Mouse (Mus musculus) hindbrain, embryonic 16.5 days (tissue): ENCODE data around the gene Rtel1. TPM values are rescaled to one million over a fixed set of nuclear protein-coding genes. Genes with fewer than 3 reads are reported as not detected.

Experiments used
- ATAC-seq: fragments of 200-750 bp; cut with Nextera tagmentation; 2 replicates; pipeline ENCODE4 v1.8.0; 2017; ENCODE audit warnings: moderate TSS enrichment, moderate library complexity
- H3K27ac ChIP-seq: fragments of 300-500 bp; sonication (generic); 2 replicates; pipeline ENCODE4 v1.5.1; 2014; ENCODE audit warnings: low read depth, mild to moderate bottlenecking, control low read depth, low read length, moderate library complexity
- H3K27me3 ChIP-seq: fragments of 300-500 bp; sonication (generic); replicated peaks from 2 replicates; pipeline ENCODE4 v1.6.1; 2014; ENCODE audit warnings: low read length; ENCODE audit not compliant: control insufficient read depth, insufficient read depth
- H3K36me3 ChIP-seq: fragments of 300-500 bp; sonication (generic); 2 replicates; pipeline ENCODE4 v1.6.1; 2014; ENCODE audit warnings: mild to moderate bottlenecking, low read length, moderate library complexity, mixed read lengths; ENCODE audit not compliant: control insufficient read depth, insufficient read depth
- H3K4me1 ChIP-seq: fragments of 300-500 bp; sonication (generic); 2 replicates; pipeline ENCODE4 v1.6.1; 2014; ENCODE audit warnings: low read depth, low read length; ENCODE audit not compliant: control insufficient read depth, insufficient read depth
- H3K4me2 ChIP-seq: fragments of 300-500 bp; sonication (generic); 2 replicates; pipeline ENCODE4 v1.6.1; 2014; ENCODE audit warnings: mild to moderate bottlenecking, low read length, control low read depth, moderate library complexity
- H3K4me3 ChIP-seq: fragments of 300-500 bp; sonication (generic); 2 replicates; pipeline ENCODE4 v1.5.1; 2014; ENCODE audit warnings: mild to moderate bottlenecking, low read length, control low read depth, moderate library complexity
- H3K9ac ChIP-seq: fragments of 300-500 bp; sonication (generic); 2 replicates; pipeline ENCODE4 v1.6.1; 2014; ENCODE audit warnings: low read depth, mild to moderate bottlenecking, control low read depth, low read length, moderate library complexity
- H3K9me3 ChIP-seq: fragments of 300-500 bp; sonication (generic); 2 replicates; pipeline ENCODE4 v1.6.1; 2014; ENCODE audit warnings: mild to moderate bottlenecking, low read length, moderate library complexity; ENCODE audit not compliant: control insufficient read depth
- WGBS: fragments of 180-500 bp; shearing (Covaris S2); extraction: QIAGEN DNeasy Blood & Tissue Kit; methylation state at CpG from one replicate; pipeline ENCODE4 v1.1.7; 2014; 5-methylcytosine and 5-hydroxymethylcytosine counted together
- polyA plus RNA-seq: library from polyadenylated mRNA; unstranded; fragments of >200 nt; fragmentation: Nextera tagmentation; extraction: Ambion mirVana; gene quantifications from 2 replicates; pipeline ENCODE4 v1.2.1, GENCODE M21; 2015

Gene Rtel1
- 33.7 and 38.2 TPM in 2 replicates for polyA plus RNA-seq

GRCm38 (mm10) chr2:181319248-181320102 lies at the start of gene Rtel1:
Rtel1 (plus strand) TSS chr2:181319739.
- peak within 1 kb of the TSS; percentile 72 for H3K4me3 ChIP-seq
- peaks cover 11% of the 10 kb centered on the region for H3K4me1 ChIP-seq
- peaks cover 10% of the 10 kb centered on the region for H3K36me3 ChIP-seq
- H3K9me3 ChIP-seq = no peaks in the 10 kb centered on the region
- H3K27me3 ChIP-seq = no peaks in the 10 kb centered on the region
- peak within 1 kb of the TSS; percentile 70 for H3K4me2 ChIP-seq
- peak within 1 kb of the TSS; percentile 61 for H3K9ac ChIP-seq
- peak within 1 kb of the TSS; percentile 57 for H3K27ac ChIP-seq
- peak; percentile 93 for ATAC-seq
- WGBS = 5% methylated on average over 40 of the region's 40 CpGs

GRCm38 (mm10) chr2:181272092-181272491 lies 47.4 kb upstream of the Rtel1 start:
- no peak overlapping the region for H3K4me2 ChIP-seq
- no peak overlapping the region for H3K9ac ChIP-seq
- H3K36me3 ChIP-seq = peaks cover 19% of the 10 kb centered on the region
- no peaks in the 10 kb centered on the region for H3K9me3 ChIP-seq
- no peak overlapping the region for H3K27ac ChIP-seq
- H3K4me3 ChIP-seq = no peak overlapping the region
- H3K27me3 ChIP-seq = no peaks in the 10 kb centered on the region
- no peaks in the 10 kb centered on the region for H3K4me1 ChIP-seq
- WGBS = 93% methylated on average over 2 of the region's 2 CpGs
- ATAC-seq = no peak

GRCm38 (mm10) chr2:181273829-181274228 lies 45.7 kb upstream of the Rtel1 start:
- Histone ChIP-seq H3K4me1 (no peaks in the 10 kb centered on the region), H3K27me3 (no peaks in the 10 kb centered on the region), H3K9ac (no peak overlapping the region), H3K4me3 (no peak overlapping the region), H3K36me3 (peaks cover 20% of the 10 kb centered on the region), H3K4me2 (no peak overlapping the region), H3K27ac (no peak overlapping the region), H3K9me3 (no peaks in the 10 kb centered on the region)
- ATAC-seq = no peak
- WGBS = 99% methylated on average over 2 of the region's 2 CpGs

GRCm38 (mm10) chr2:181274639-181275038 lies 44.9 kb upstream of the Rtel1 start:
- H3K4me1 ChIP-seq = no peaks in the 10 kb centered on the region
- H3K9me3 ChIP-seq = no peaks in the 10 kb centered on the region
- H3K27ac ChIP-seq = no peak overlapping the region
- H3K4me3 ChIP-seq = no peak overlapping the region
- ATAC-seq = no peak
- WGBS = 80% methylated on average over 4 of the region's 4 CpGs
- H3K27me3 ChIP-seq = no peaks in the 10 kb centered on the region
- H3K9ac ChIP-seq = no peak overlapping the region
- H3K36me3 ChIP-seq = peaks cover 20% of the 10 kb centered on the region
- no peak overlapping the region for H3K4me2 ChIP-seq

GRCm38 (mm10) chr2:181276766-181277165 lies 42.8 kb upstream of the Rtel1 start:
- H3K4me3 ChIP-seq = no peak overlapping the region
- H3K9me3 ChIP-seq = no peaks in the 10 kb centered on the region
- no peak overlapping the region for H3K9ac ChIP-seq
- H3K36me3 ChIP-seq = peaks cover 20% of the 10 kb centered on the region
- H3K27me3 ChIP-seq = no peaks in the 10 kb centered on the region
- H3K4me2 ChIP-seq = no peak overlapping the region
- H3K27ac ChIP-seq = no peak overlapping the region
- 89% methylated on average over 1 of the region's 1 CpGs for WGBS
- no peaks in the 10 kb centered on the region for H3K4me1 ChIP-seq
- no peak for ATAC-seq

- Histone ChIP-seq H3K4me1 (no peaks in the 10 kb centered on the region), H3K4me2 (no peak overlapping the region), H3K4me3 (no peak overlapping the region), H3K36me3 (peaks cover 17% of the 10 kb centered on the region), H3K9me3 (no peaks in the 10 kb centered on the region), H3K9ac (no peak overlapping the region), H3K27me3 (no peaks in the 10 kb centered on the region), H3K27ac (no peak overlapping the region)
- ATAC-seq = no peak
- 86% methylated on average over 3 of the region's 3 CpGs for WGBS
Measured at GRCm38 (mm10) chr2:181277866-181278265, 41.7 kb upstream of the Rtel1 start.

GRCm38 (mm10) chr2:181279968-181280367 lies 39.6 kb upstream of the Rtel1 start:
- no peak overlapping the region for H3K27ac ChIP-seq
- no peak overlapping the region for H3K4me2 ChIP-seq
- WGBS = 59% methylated on average over 1 of the region's 1 CpGs
- no peak overlapping the region for H3K4me3 ChIP-seq
- no peak overlapping the region for H3K9ac ChIP-seq
- H3K36me3 ChIP-seq = peaks cover 11% of the 10 kb centered on the region
- ATAC-seq = no peak
- H3K9me3 ChIP-seq = no peaks in the 10 kb centered on the region
- H3K27me3 ChIP-seq = no peaks in the 10 kb centered on the region
- no peaks in the 10 kb centered on the region for H3K4me1 ChIP-seq

GRCm38 (mm10) chr2:181286629-181287337 lies 32.8 kb upstream of the Rtel1 start:
- H3K36me3 ChIP-seq = peaks cover 2% of the 10 kb centered on the region
- ATAC-seq = no peak
- peak overlapping the region; percentile 59 for H3K4me2 ChIP-seq
- no peaks in the 10 kb centered on the region for H3K9me3 ChIP-seq
- H3K27ac ChIP-seq = peak overlapping the region; percentile 96
- H3K27me3 ChIP-seq = no peaks in the 10 kb centered on the region
- H3K9ac ChIP-seq = peak overlapping the region; percentile 91
- H3K4me1 ChIP-seq = peaks cover 14% of the 10 kb centered on the region
- H3K4me3 ChIP-seq = peak overlapping the region; percentile 74
- 54% methylated on average over 6 of the region's 6 CpGs for WGBS

GRCm38 (mm10) chr2:181287338-181287957 lies 32.1 kb upstream of the Rtel1 start:
- ATAC-seq = peak; percentile 83
- Histone ChIP-seq H3K27ac (peak overlapping the region; percentile 96), H3K4me2 (peak overlapping the region; percentile 59), H3K9ac (peak overlapping the region; percentile 91), H3K27me3 (no peaks in the 10 kb centered on the region), H3K4me3 (peak overlapping the region; percentile 74), H3K4me1 (peaks cover 14% of the 10 kb centered on the region), H3K9me3 (no peaks in the 10 kb centered on the region), H3K36me3 (peaks cover 2% of the 10 kb centered on the region)
- WGBS = under 1% methylated on average over 48 of the region's 71 CpGs
